Mouse (Mus musculus) midbrain, embryonic 15.5 days (tissue): ENCODE data around the gene 2810408A11Rik. TPM values are rescaled to one million over a fixed set of nuclear protein-coding genes. Genes with fewer than 3 reads are reported as not detected.
"Not testable (repeated sequence)": the region's sequence is repeated elsewhere in the genome, so short reads cannot be mapped to it uniquely, and the experiment has no call there.

ENCODE experiments used
- ATAC-seq: fragments of 200-750 bp; cut with Nextera tagmentation; replicated peaks from 2 replicates; pipeline ENCODE4 v1.8.0; 2017; ENCODE audit warnings: moderate TSS enrichment
- H3K27ac ChIP-seq: fragments of 300-500 bp; sonication (generic); 2 replicates; pipeline ENCODE4 v1.5.1; 2015; ENCODE audit warnings: mild to moderate bottlenecking, inconsistent platforms
- H3K27me3 ChIP-seq: fragments of 300-500 bp; sonication (generic); replicated peaks from 2 replicates; pipeline ENCODE4 v1.6.1; 2015; ENCODE audit warnings: inconsistent platforms
- H3K36me3 ChIP-seq: fragments of 300-500 bp; sonication (generic); replicated peaks from 2 replicates; pipeline ENCODE4 v1.6.1; 2015; ENCODE audit warnings: inconsistent platforms
- H3K4me1 ChIP-seq: fragments of 300-500 bp; sonication (generic); 2 replicates; pipeline ENCODE4 v1.6.1; 2015; ENCODE audit warnings: inconsistent platforms
- H3K4me2 ChIP-seq: fragments of 300-500 bp; sonication (generic); 2 replicates; pipeline ENCODE4 v1.6.1; 2015; ENCODE audit warnings: inconsistent platforms, mild to moderate bottlenecking, moderate library complexity
- H3K4me3 ChIP-seq: fragments of 300-500 bp; sonication (generic); 2 replicates; pipeline ENCODE4 v1.5.1; 2015; ENCODE audit warnings: mild to moderate bottlenecking, inconsistent platforms
- H3K9ac ChIP-seq: fragments of 300-500 bp; sonication (generic); 2 replicates; pipeline ENCODE4 v1.6.1; 2015; ENCODE audit warnings: mild to moderate bottlenecking, inconsistent platforms
- H3K9me3 ChIP-seq: fragments of 300-500 bp; sonication (generic); 2 replicates; pipeline ENCODE4 v1.6.1; 2016; ENCODE audit warnings: inconsistent platforms
- WGBS: fragments of 180-500 bp; shearing (Covaris S2); methylation state at CpG from one replicate; pipeline ENCODE4 v1.1.7; 2015; ENCODE audit warnings: mixed read lengths; 5-methylcytosine and 5-hydroxymethylcytosine counted together
- polyA plus RNA-seq: library from polyadenylated mRNA; unstranded; fragments of >200 nt; fragmentation: Nextera tagmentation; extraction: Ambion mirVana; gene quantifications from 2 replicates; pipeline ENCODE4 v1.2.1, GENCODE M21; 2015

Gene 2810408A11Rik
- polyA plus RNA-seq, 1 experiment from 2014 or later, result 11.1 TPM

DNA sequence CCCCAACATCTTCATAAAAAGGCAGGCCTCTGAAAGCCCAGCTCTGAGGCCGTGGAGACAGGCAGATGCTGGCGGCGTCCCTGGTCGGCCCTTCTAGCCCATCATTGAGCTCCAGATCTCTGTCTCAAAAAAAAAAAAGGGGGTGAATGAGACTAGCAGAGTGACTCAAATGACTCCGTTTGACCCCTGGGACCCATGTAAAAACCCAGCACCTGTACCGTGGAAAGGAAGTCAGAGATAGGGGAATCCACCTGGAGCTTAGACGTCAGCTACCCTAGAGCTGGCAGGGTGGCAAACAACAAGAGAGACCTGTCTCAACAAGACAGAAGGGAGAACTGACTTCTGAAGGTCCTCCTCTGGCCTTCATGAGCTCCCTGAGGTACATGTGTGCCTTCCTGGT lies 29.0 kb downstream of the 2810408A11Rik start:
- H3K9ac ChIP-seq, result no peak overlapping the region
- no peak overlapping the region for H3K4me3 ChIP-seq
- H3K9me3 ChIP-seq, result no peaks in the 10 kb centered on the region
- ATAC-seq, result no peak
- H3K4me2 ChIP-seq, result no peak overlapping the region
- 90% methylated on average over 7 of the region's 7 CpGs for WGBS
- no peak overlapping the region for H3K27ac ChIP-seq
- H3K36me3 ChIP-seq, result no peaks in the 10 kb centered on the region
- no peaks in the 10 kb centered on the region for H3K27me3 ChIP-seq
- H3K4me1 ChIP-seq, result no peaks in the 10 kb centered on the region

DNA sequence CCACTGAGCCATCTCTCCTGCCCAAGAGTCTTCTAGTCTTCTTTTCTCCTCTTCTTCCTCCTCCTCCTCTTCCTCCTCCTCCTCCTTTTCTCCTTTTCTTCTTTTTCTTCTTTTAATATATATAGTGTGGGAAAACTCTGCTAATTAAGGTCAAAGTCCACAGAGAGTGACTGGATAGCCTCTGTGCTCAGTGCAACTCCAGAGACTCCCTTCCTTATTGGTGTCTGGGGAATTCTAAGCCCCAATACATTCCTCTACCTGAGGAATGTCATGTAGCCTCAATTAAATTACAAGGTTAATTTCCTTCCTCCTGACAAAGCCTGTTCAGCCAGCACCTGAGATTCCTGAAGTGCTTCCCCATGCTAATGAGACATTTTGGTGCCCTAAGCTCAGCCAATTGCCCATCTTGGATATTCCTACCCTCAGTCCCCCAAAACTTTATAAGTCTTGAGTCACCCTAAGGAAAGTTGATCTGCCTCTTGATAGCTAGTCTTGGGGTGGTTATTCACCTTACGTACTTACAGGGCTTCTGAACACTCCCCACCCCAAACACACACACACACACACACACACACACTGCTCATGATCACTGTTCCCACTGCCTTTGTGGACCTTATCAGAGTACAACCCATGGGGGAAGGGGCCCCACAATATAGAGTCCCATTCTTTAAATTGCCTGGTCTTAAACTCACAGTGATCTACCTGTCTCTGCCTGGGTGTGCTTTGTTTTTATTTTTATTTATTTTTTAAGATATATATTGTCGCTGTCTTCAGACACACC lies 30.3 kb downstream of the 2810408A11Rik start:
- Histone ChIP-seq H3K27ac (no peak overlapping the region), H3K9me3 (no peaks in the 10 kb centered on the region), H3K27me3 (no peaks in the 10 kb centered on the region), H3K9ac (no peak overlapping the region), H3K4me3 (no peak overlapping the region), H3K4me1 (no peaks in the 10 kb centered on the region), H3K4me2 (no peak overlapping the region), H3K36me3 (no peaks in the 10 kb centered on the region)
- 99% methylated on average over 2 of the region's 2 CpGs for WGBS
- no peak for ATAC-seq

DNA sequence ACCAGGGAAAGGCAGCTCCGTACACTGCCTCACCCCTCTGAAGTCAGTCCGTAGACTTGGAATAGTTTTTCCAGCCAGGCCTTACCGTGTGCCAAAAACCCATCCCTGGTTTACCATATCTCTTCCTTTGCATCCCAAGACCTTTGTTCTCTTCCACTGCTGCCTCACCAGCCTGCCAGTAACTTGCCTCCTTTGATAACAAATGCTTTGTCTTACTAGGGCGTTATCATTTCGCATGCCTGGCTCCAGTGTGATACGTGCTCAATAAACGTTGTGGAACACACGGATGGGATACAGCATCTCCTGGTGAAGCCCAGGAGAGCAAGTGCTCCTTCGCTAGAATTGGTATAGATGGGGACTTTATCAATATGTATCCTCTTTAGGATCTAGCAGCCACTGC lies 33.5 kb downstream of the 2810408A11Rik start:
- Histone ChIP-seq H3K36me3 (no peaks in the 10 kb centered on the region), H3K9me3 (no peaks in the 10 kb centered on the region), H3K4me2 (no peak overlapping the region), H3K27me3 (no peaks in the 10 kb centered on the region), H3K9ac (no peak overlapping the region), H3K4me3 (no peak overlapping the region), H3K4me1 (no peaks in the 10 kb centered on the region), H3K27ac (no peak overlapping the region)
- no peak for ATAC-seq
- WGBS, result 74% methylated on average over 9 of the region's 9 CpGs

DNA sequence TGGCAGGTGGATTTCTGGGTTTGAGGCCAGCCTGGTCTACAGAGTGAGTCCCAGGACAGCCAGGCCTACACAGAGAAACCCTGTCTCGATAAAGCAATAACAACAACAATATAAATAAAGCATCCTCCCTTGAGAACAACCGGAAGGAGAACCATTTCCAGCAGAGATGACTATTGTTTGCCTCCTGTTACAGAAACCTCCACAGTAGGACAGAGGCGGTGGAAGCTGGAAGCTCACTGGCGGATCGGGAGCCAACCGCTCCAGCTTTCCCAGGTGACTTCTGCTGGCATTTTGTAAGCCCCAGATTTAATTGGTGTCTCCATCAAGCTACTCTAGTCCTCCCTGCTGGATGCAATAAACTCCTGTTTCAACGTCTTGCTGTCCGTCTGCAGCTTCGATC lies 35.2 kb downstream of the 2810408A11Rik start:
- Histone ChIP-seq H3K9ac (no peak overlapping the region), H3K36me3 (no peaks in the 10 kb centered on the region), H3K9me3 (no peaks in the 10 kb centered on the region), H3K4me1 (no peaks in the 10 kb centered on the region), H3K4me3 (no peak overlapping the region), H3K4me2 (no peak overlapping the region), H3K27ac (no peak overlapping the region), H3K27me3 (no peaks in the 10 kb centered on the region)
- no peak for ATAC-seq
- 76% methylated on average over 9 of the region's 9 CpGs for whole genome bisulfite sequencing

DNA sequence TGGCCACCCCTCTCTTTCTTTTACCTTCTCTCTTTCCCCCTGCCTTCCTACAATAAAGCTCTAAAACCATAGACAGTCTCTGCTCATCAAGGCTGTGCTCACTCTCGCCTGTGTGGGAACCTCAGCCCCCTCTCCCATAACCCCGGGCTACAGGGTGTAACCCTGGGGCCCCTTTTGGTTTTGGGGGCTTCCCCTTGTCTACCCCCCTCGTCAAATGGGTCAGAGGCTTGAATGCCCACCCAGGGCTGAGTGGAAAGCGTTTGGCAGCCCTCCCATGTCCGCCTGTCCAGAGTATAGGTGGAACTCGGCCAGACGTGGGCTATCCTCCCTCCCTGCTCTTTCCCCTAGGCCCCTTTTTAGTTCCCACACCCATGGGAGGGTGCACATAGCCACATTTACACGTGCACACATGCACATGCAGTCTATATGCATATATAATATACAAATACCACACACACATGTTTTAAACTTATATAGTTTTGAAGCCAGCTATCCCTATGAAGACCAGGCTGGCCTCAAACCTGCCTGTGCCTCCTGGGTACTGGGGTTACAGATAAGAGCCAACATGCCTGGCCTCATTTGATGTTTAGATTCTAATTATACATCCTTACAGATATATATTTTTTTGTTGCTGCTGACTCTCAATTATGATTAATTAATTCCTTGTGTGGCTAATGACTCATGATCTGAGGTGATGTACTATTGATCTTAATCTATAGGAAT lies 36.5 kb downstream of the 2810408A11Rik start:
- Histone ChIP-seq H3K27me3 (peaks cover 2% of the 10 kb centered on the region; the same call in 1 of the 2 replicates), H3K9ac (no peak overlapping the region), H3K36me3 (no peaks in the 10 kb centered on the region), H3K4me2 (no peak overlapping the region), H3K4me3 (no peak overlapping the region), H3K4me1 (no peaks in the 10 kb centered on the region), H3K9me3 (no peaks in the 10 kb centered on the region), H3K27ac (no peak overlapping the region)
- 53% methylated on average over 8 of the region's 8 CpGs for WGBS
- ATAC-seq, result no peak

DNA sequence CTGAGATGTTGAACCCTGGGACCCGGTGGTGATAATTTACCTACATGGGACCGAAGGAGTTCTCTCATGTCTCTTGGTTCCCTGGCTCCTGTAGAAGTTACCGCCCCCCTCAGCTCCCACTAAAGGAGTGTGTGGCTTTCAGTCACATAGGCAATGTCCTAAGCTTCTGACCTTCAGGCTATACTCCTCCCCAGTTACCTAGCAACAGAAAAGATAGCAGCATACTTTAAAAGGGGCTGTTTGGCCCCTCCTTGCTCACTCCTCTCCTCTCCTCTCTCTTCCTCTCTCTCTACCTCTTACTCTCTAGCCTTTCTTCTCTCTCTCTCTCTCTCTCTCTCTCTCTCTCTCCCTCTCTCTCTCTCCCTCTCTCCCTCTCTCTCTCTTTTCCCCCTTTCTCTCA lies 37.1 kb downstream of the 2810408A11Rik start:
- ATAC-seq, H3K9me3 ChIP-seq, H3K9ac ChIP-seq, H3K27me3 ChIP-seq, H3K4me2 ChIP-seq, H3K27ac ChIP-seq, H3K4me1 ChIP-seq, H3K4me3 ChIP-seq, H3K36me3 ChIP-seq: not testable (repeated sequence)
- WGBS, result 87% methylated on average over 3 of the region's 3 CpGs

DNA sequence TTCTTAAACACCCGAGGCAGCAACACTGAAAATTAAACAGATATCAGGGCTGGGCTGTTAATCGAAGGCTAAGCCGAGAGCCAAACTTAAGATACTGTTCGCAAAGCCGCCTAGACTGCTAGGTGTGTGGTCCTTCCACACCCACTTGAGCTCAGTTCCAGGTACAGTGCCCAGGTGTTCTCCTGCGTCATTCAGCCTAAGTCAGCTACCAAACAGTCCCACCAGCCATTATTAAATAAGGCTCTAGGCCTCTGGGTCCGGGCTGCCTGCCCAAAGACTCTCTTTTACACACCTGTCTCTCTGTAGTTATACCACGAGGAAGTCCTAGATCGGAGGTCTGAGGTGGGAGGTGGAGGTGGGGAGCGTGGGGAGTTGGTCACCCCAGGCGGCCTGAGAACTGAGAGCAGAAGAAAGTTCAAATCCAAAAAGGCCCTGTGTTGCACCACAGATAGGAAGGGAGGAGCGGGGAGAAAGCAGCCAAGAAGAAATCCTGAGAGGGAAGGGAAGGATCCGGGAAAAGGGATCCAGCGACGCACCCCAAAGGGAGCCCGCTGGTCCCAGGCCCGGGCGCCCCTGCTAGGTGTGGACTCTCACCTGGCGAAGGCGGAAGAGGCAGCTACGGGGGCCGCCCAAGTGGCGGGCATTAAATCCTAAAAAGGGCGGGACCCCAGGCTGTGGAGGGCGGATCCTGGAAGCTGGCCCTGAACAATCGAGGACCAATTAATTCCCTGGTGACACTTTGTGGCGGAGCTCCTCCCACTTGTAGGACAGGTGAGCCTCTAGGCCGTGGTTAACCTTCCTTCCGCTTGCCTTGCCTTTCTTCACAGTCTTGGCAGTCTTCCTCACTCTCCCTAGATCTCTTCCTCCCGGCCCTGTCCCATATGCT lies 42.4 kb downstream of the 2810408A11Rik start, which contains the start of gene Tnk1:
Gene Tnk1, minus strand, starts transcription at position 618 of the 886 bp plus-strand sequence.
- H3K9me3 ChIP-seq, result no peaks in the 10 kb centered on the region
- H3K27ac ChIP-seq, result no peak within 1 kb of the TSS
- no peak within 1 kb of the TSS for H3K4me2 ChIP-seq
- H3K36me3 ChIP-seq, result no peaks in the 10 kb centered on the region
- no peak within 1 kb of the TSS for H3K9ac ChIP-seq
- H3K4me3 ChIP-seq, result no peak within 1 kb of the TSS
- 22% methylated on average over 30 of the region's 30 CpGs for WGBS
- H3K4me1 ChIP-seq, result no peaks in the 10 kb centered on the region; the same call in 1 of the 2 replicates
- no peak for ATAC-seq
- peaks cover 12% of the 10 kb centered on the region; the same call in 1 of the 2 replicates for H3K27me3 ChIP-seq

DNA sequence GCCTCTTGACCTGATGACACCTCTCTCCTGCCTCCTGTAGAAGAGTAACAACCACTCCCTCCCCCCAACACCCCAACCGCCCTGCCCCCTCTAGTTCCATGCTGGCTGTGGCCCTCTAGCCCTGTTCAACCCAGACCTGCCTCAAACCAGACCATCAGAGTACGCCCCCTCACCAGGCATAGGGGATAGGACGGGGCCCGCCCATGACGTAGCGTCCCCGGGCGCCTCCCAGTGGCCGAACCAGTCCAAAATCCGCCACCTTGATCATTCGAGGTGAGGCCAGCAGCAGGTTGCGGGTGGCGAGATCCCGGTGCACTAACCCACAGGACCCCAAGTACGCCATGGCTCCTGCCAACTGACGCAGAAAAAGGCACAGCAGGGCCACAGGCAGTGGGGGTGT lies 45.4 kb downstream of the 2810408A11Rik start:
- peaks cover 3% of the 10 kb centered on the region; the same call in 1 of the 2 replicates for H3K4me1 ChIP-seq
- H3K4me2 ChIP-seq, result no peak overlapping the region
- WGBS, result 15% methylated on average over 16 of the region's 16 CpGs
- H3K36me3 ChIP-seq, result peaks cover 12% of the 10 kb centered on the region; the same call in 1 of the 2 replicates
- no peaks in the 10 kb centered on the region for H3K9me3 ChIP-seq
- no peak overlapping the region for H3K9ac ChIP-seq
- H3K4me3 ChIP-seq, result no peak overlapping the region
- ATAC-seq, result no peak
- H3K27me3 ChIP-seq, result peaks cover 12% of the 10 kb centered on the region; the same call in 1 of the 2 replicates
- no peak overlapping the region for H3K27ac ChIP-seq

DNA sequence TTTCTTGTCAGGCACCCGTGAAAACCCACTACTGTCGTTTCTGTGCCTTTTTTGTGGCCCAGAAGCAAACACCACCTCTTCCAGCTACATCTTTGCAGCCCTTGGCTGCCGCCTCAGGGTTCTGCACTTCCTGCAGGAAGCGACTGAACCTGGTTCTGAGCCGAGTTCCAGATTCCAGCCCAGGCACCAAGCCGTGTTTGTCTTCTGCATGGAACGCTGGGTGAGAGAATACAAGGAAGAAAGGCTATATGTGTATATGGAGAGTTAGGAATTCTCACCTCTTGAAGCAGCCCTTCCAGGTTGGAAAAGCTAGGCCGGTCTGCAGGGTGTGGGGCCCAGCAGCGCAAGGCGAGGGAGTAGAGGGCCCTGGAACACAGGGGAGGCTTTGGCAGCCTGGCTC lies 46.1 kb downstream of the 2810408A11Rik start:
- H3K9ac ChIP-seq, result no peak overlapping the region
- peaks cover 12% of the 10 kb centered on the region; the same call in 1 of the 2 replicates for H3K27me3 ChIP-seq
- H3K27ac ChIP-seq, result no peak overlapping the region
- no peak overlapping the region for H3K4me3 ChIP-seq
- H3K36me3 ChIP-seq, result peaks cover 13% of the 10 kb centered on the region; the same call in 1 of the 2 replicates
- 88% methylated on average over 10 of the region's 10 CpGs for WGBS
- H3K4me1 ChIP-seq, result peaks cover 4% of the 10 kb centered on the region; the same call in 1 of the 2 replicates
- no peak overlapping the region for H3K4me2 ChIP-seq
- no peaks in the 10 kb centered on the region for H3K9me3 ChIP-seq
- no peak for ATAC-seq

DNA sequence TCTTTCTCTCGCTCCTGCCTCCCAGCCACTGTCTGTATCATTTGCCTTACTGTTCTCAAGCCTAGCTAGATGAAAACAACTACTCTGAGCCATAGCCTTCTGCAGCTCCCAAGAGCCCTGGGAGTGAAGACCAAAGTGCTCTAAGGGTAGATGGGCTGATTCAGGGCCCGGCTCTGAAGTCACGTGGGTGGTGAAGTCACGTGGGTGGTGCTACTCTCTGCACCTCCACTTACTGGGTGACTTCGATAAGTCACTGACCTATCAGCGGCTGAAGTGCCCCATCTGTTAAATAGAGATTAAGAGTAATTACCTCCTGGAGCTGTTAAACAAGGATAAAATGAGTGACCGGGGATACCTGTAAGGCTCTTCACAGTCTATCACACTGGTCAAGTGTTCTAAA lies 46.8 kb downstream of the 2810408A11Rik start:
- H3K36me3 ChIP-seq, result peaks cover 13% of the 10 kb centered on the region; the same call in 1 of the 2 replicates
- H3K4me2 ChIP-seq, result no peak overlapping the region
- no peak overlapping the region for H3K27ac ChIP-seq
- peaks cover 8% of the 10 kb centered on the region; the same call in 1 of the 2 replicates for H3K27me3 ChIP-seq
- peaks cover 4% of the 10 kb centered on the region; the same call in 1 of the 2 replicates for H3K4me1 ChIP-seq
- no peak for ATAC-seq
- no peak overlapping the region for H3K4me3 ChIP-seq
- 71% methylated on average over 7 of the region's 7 CpGs for WGBS
- no peak overlapping the region for H3K9ac ChIP-seq
- no peaks in the 10 kb centered on the region for H3K9me3 ChIP-seq

DNA sequence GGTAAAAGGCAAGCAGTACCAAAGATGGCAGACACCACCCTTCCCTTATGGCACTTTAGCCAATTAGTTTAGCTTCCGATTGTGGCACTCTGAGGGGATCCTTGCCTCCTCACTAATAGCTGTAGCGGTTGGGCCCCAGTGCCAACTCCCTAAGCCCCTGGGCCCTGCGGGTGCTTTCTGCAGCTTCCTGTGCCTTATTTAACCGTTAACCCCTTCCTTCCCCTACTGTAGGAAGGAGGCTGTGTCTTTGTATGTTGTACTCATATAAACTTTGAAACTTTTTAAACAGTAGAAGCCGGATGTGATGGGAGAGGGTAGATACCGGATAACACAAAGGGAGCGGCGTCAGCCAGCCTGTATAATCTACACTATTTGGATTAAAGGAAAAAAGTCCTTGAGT lies 50.0 kb downstream of the 2810408A11Rik start:
- H3K4me2 ChIP-seq, result no peak overlapping the region
- H3K4me1 ChIP-seq, result peaks cover 23% of the 10 kb centered on the region
- no peaks in the 10 kb centered on the region for H3K27me3 ChIP-seq
- WGBS, result 73% methylated on average over 8 of the region's 8 CpGs
- peaks cover 13% of the 10 kb centered on the region; the same call in 1 of the 2 replicates for H3K36me3 ChIP-seq
- no peaks in the 10 kb centered on the region for H3K9me3 ChIP-seq
- H3K27ac ChIP-seq, result no peak overlapping the region
- no peak overlapping the region for H3K4me3 ChIP-seq
- no peak for ATAC-seq
- no peak overlapping the region for H3K9ac ChIP-seq

DNA sequence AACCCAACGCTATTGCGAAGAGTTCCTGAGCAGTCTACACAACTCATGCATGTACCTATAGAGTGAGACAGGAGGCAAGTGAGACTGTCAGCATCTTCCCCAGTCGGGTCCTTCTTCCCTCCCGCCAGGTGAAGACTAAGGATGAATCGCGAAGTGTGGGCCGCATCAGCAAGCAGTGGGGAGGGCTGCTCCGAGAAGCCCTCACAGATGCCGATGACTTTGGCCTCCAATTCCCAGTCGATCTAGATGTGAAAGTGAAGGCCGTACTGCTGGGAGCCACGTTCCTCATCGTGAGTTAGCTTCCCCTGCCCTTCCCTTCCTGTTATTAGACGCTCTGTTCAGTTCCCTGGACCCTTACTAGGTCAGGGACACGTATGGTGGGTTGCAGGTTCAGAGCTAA lies 50.9 kb downstream of the 2810408A11Rik start:
- 94% methylated on average over 15 of the region's 15 CpGs for WGBS
- no peak for ATAC-seq

More for the DNA sequence above, 50.9 kb downstream of the 2810408A11Rik start:
- Histone ChIP-seq H3K9ac (no peak overlapping the region), H3K9me3 (no peaks in the 10 kb centered on the region), H3K27me3 (no peaks in the 10 kb centered on the region), H3K4me1 (peaks cover 29% of the 10 kb centered on the region), H3K4me3 (no peak overlapping the region), H3K36me3 (peaks cover 13% of the 10 kb centered on the region; the same call in 1 of the 2 replicates), H3K27ac (no peak overlapping the region), H3K4me2 (no peak overlapping the region)
